Mouse (Mus musculus) midbrain, embryonic 12.5 days (tissue): ENCODE results near the gene H2-DMb1. TPM values are rescaled to one million over a fixed set of nuclear protein-coding genes. Genes with fewer than 3 reads are reported as not detected.

Experiments used
- ATAC-seq: fragments of 200-750 bp; cut with Nextera tagmentation; 2 replicates; pipeline ENCODE4 v1.8.0; 2017; ENCODE audit warnings: low read depth, moderate TSS enrichment, moderate library complexity; ENCODE audit not compliant: low FRiP score
- H3K27ac ChIP-seq: fragments of 300-500 bp; sonication (generic); replicated peaks from 2 replicates; pipeline ENCODE4 v1.5.1; 2016; ENCODE audit warnings: mild to moderate bottlenecking
- H3K27me3 ChIP-seq: fragments of 300-500 bp; sonication (generic); 2 replicates; pipeline ENCODE4 v1.6.1; 2016; ENCODE audit warnings: mild to moderate bottlenecking
- H3K36me3 ChIP-seq: fragments of 300-500 bp; sonication (generic); 2 replicates; pipeline ENCODE4 v1.6.1; 2016
- H3K4me1 ChIP-seq: fragments of 300-500 bp; sonication (generic); 2 replicates; pipeline ENCODE4 v1.6.1; 2016
- H3K4me2 ChIP-seq: fragments of 300-500 bp; sonication (generic); replicated peaks from 2 replicates; pipeline ENCODE4 v1.6.1; 2016; ENCODE audit warnings: mild to moderate bottlenecking, moderate library complexity
- H3K4me3 ChIP-seq: fragments of 300-500 bp; sonication (generic); 2 replicates; pipeline ENCODE4 v1.5.1; 2016; ENCODE audit warnings: mild to moderate bottlenecking
- H3K9ac ChIP-seq: fragments of 300-500 bp; sonication (generic); replicated peaks from 2 replicates; pipeline ENCODE4 v1.6.1; 2016; ENCODE audit warnings: mild to moderate bottlenecking, moderate library complexity
- H3K9me3 ChIP-seq: fragments of 300-500 bp; sonication (generic); 2 replicates; pipeline ENCODE4 v1.6.1; 2016; ENCODE audit warnings: mild to moderate bottlenecking
- WGBS: fragments of 180-500 bp; shearing (Covaris S2); methylation state at CpG from one replicate; pipeline ENCODE4 v1.1.7; 2016; 5-methylcytosine and 5-hydroxymethylcytosine counted together
- polyA plus RNA-seq: library from polyadenylated mRNA; unstranded; fragments of >200 nt; fragmentation: Nextera tagmentation; extraction: Ambion mirVana; gene quantifications from 2 replicates; pipeline ENCODE4 v1.2.1, GENCODE M21; 2016

The H2-DMb1 gene
- polyA plus RNA-seq, 1 experiment from 2014 or later: 0.73 TPM

GRCm38 (mm10) chr17:34124649-34125048, 28.2 kb upstream of the H2-DMb1 start:
- Histone ChIP-seq H3K36me3 (no peaks in the 10 kb centered on the region), H3K27me3 (peaks cover 23% of the 10 kb centered on the region), H3K9ac (no peak overlapping the region), H3K27ac (no peak overlapping the region), H3K4me3 (no peak overlapping the region), H3K4me1 (peaks cover 22% of the 10 kb centered on the region), H3K4me2 (no peak overlapping the region), H3K9me3 (no peaks in the 10 kb centered on the region)
- 91% methylated on average over 6 of the region's 6 CpGs for WGBS
- ATAC-seq: no peak

GRCm38 (mm10) chr17:34126826-34127420, 25.9 kb upstream of the H2-DMb1 start:
- H3K4me2 ChIP-seq: no peak overlapping the region
- H3K4me3 ChIP-seq: no peak overlapping the region
- ATAC-seq: no peak
- H3K4me1 ChIP-seq: peaks cover 26% of the 10 kb centered on the region
- H3K9ac ChIP-seq: 0 out of 2 replicates have a peak overlapping the region, but pooled peaks have one; percentile 4
- 68% methylated on average over 9 of the region's 9 CpGs for WGBS
- no peaks in the 10 kb centered on the region for H3K36me3 ChIP-seq
- peaks cover 24% of the 10 kb centered on the region for H3K27me3 ChIP-seq
- no peaks in the 10 kb centered on the region for H3K9me3 ChIP-seq
- H3K27ac ChIP-seq: no peak overlapping the region

- peaks cover 24% of the 10 kb centered on the region for H3K27me3 ChIP-seq
- 31% methylated on average over 6 of the region's 6 CpGs for WGBS
- ATAC-seq: no peak
- H3K4me2 ChIP-seq: no peak overlapping the region
- peaks cover 26% of the 10 kb centered on the region for H3K4me1 ChIP-seq
- no peak overlapping the region for H3K27ac ChIP-seq
- H3K36me3 ChIP-seq: no peaks in the 10 kb centered on the region
- no peak overlapping the region for H3K4me3 ChIP-seq
- H3K9ac ChIP-seq: no peak overlapping the region
- H3K9me3 ChIP-seq: no peaks in the 10 kb centered on the region
These were observed 25.4 kb upstream of the H2-DMb1 start for GRCm38 (mm10) chr17:34127475-34127874.

GRCm38 (mm10) chr17:34128264-34128937, 24.5 kb upstream of the H2-DMb1 start:
- peaks cover 24% of the 10 kb centered on the region for H3K27me3 ChIP-seq
- ATAC-seq: no peak
- H3K36me3 ChIP-seq: no peaks in the 10 kb centered on the region
- H3K4me2 ChIP-seq: peak overlapping the region; percentile 29
- 0 out of 2 replicates have a peak overlapping the region, but pooled peaks have one; percentile 7 for H3K4me3 ChIP-seq
- H3K9ac ChIP-seq: no peak overlapping the region
- 0 out of 2 replicates have a peak overlapping the region, but pooled peaks have one; percentile 6 for H3K27ac ChIP-seq
- WGBS: 25% methylated on average over 13 of the region's 13 CpGs
- peaks cover 21% of the 10 kb centered on the region for H3K4me1 ChIP-seq
- no peaks in the 10 kb centered on the region for H3K9me3 ChIP-seq

GRCm38 (mm10) chr17:34128944-34129791, 23.7 kb upstream of the H2-DMb1 start:
- peaks cover 24% of the 10 kb centered on the region for H3K27me3 ChIP-seq
- WGBS: 24% methylated on average over 18 of the region's 18 CpGs
- no peak for ATAC-seq
- H3K27ac ChIP-seq: 0 out of 2 replicates have a peak overlapping the region, but pooled peaks have one; percentile 6
- no peaks in the 10 kb centered on the region for H3K9me3 ChIP-seq
- peak overlapping the region; percentile 7; the same call in 1 of the 2 replicates for H3K4me3 ChIP-seq
- no peak overlapping the region for H3K9ac ChIP-seq
- peaks cover 14% of the 10 kb centered on the region; the same call in 1 of the 2 replicates for H3K4me1 ChIP-seq
- no peaks in the 10 kb centered on the region for H3K36me3 ChIP-seq
- peak overlapping the region; percentile 29 for H3K4me2 ChIP-seq

- peaks cover 14% of the 10 kb centered on the region; the same call in 1 of the 2 replicates for H3K4me1 ChIP-seq
- ATAC-seq: no peak
- no peak overlapping the region for H3K9ac ChIP-seq
- H3K27ac ChIP-seq: no peak overlapping the region
- no peaks in the 10 kb centered on the region for H3K9me3 ChIP-seq
- H3K4me3 ChIP-seq: no peak overlapping the region
- 87% methylated on average over 19 of the region's 19 CpGs for WGBS
- no peak overlapping the region for H3K4me2 ChIP-seq
- H3K36me3 ChIP-seq: no peaks in the 10 kb centered on the region
- peaks cover 24% of the 10 kb centered on the region for H3K27me3 ChIP-seq
These were observed 22.6 kb upstream of the H2-DMb1 start for GRCm38 (mm10) chr17:34130073-34130947.

GRCm38 (mm10) chr17:34131911-34132310, 21.0 kb upstream of the H2-DMb1 start:
- H3K27ac ChIP-seq: no peak overlapping the region
- no peak for ATAC-seq
- 74% methylated on average over 7 of the region's 7 CpGs for WGBS

GRCm38 (mm10) chr17:34133289-34133688, 19.6 kb upstream of the H2-DMb1 start:
- no peak overlapping the region for H3K27ac ChIP-seq
- H3K9ac ChIP-seq: no peak overlapping the region
- WGBS: 86% methylated on average over 11 of the region's 11 CpGs
- H3K4me3 ChIP-seq: no peak overlapping the region
- H3K36me3 ChIP-seq: no peaks in the 10 kb centered on the region
- H3K4me2 ChIP-seq: no peak overlapping the region
- peaks cover 11% of the 10 kb centered on the region; the same call in 1 of the 2 replicates for H3K4me1 ChIP-seq
- ATAC-seq: no peak
- H3K27me3 ChIP-seq: peaks cover 37% of the 10 kb centered on the region
- H3K9me3 ChIP-seq: no peaks in the 10 kb centered on the region

More at GRCm38 (mm10) chr17:34131911-34132310, 21.0 kb upstream of the H2-DMb1 start:
- H3K9me3 ChIP-seq: no peaks in the 10 kb centered on the region
- H3K4me3 ChIP-seq: no peak overlapping the region
- H3K27me3 ChIP-seq: peaks cover 30% of the 10 kb centered on the region
- H3K4me2 ChIP-seq: no peak overlapping the region
- H3K36me3 ChIP-seq: no peaks in the 10 kb centered on the region
- no peak overlapping the region for H3K9ac ChIP-seq
- H3K4me1 ChIP-seq: peaks cover 14% of the 10 kb centered on the region; the same call in 1 of the 2 replicates

- Histone ChIP-seq H3K4me1 (peaks cover 11% of the 10 kb centered on the region), H3K9me3 (no peaks in the 10 kb centered on the region), H3K36me3 (no peaks in the 10 kb centered on the region), H3K4me3 (no peak overlapping the region), H3K9ac (no peak overlapping the region), H3K27me3 (peaks cover 40% of the 10 kb centered on the region), H3K27ac (no peak overlapping the region), H3K4me2 (no peak overlapping the region)
- 86% methylated on average over 3 of the region's 3 CpGs for WGBS
- ATAC-seq: no peak
These were observed 18.4 kb upstream of the H2-DMb1 start for GRCm38 (mm10) chr17:34134451-34134850.

GRCm38 (mm10) chr17:34135297-34136224, 17.3 kb upstream of the H2-DMb1 start:
- Histone ChIP-seq H3K36me3 (no peaks in the 10 kb centered on the region), H3K9ac (no peak overlapping the region), H3K4me1 (peaks cover 15% of the 10 kb centered on the region), H3K4me2 (peak overlapping the region; percentile 61), H3K27ac (no peak overlapping the region), H3K27me3 (peaks cover 48% of the 10 kb centered on the region), H3K4me3 (peak overlapping the region; percentile 36), H3K9me3 (no peaks in the 10 kb centered on the region)
- 7% methylated on average over 31 of the region's 31 CpGs for WGBS
- peak; percentile 98 for ATAC-seq
